Mouse (Mus musculus) R1 (cell line): ENCODE results near the gene 1700009N14Rik.

Experiments used
- DNase-seq: peaks from one replicate; pipeline ENCODE4 v3.0.0-alpha.2; 2018; ENCODE audit warnings: low read depth, low spot score

The 1700009N14Rik gene

GRCm38 (mm10) chr4:39450069-39450468, at the start of gene 1700009N14Rik:
1700009N14Rik (plus strand) TSS chr4:39450295.
- no peak for DNase-seq

GRCm38 (mm10) chr4:39437870-39438367, 12.2 kb upstream of the 1700009N14Rik start:
- no peak for DNase-seq

- no peak for DNase-seq
Measured at GRCm38 (mm10) chr4:39474291-39474690, 24.2 kb downstream of the 1700009N14Rik start.

GRCm38 (mm10) chr4:39486393-39486792, 36.3 kb downstream of the 1700009N14Rik start:
- DNase-seq: no peak

- DNase-seq: no peak
Measured at GRCm38 (mm10) chr4:39493596-39493995, 43.5 kb downstream of the 1700009N14Rik start.

GRCm38 (mm10) chr4:39495875-39496274, 45.8 kb downstream of the 1700009N14Rik start:
- DNase-seq: peak; percentile 4
